Mouse (Mus musculus) kidney, adult 8-10 months (tissue): ENCODE results near the gene Mccc2.
A peak's percentile ranks its signal among the peaks of the same experiment; 100 is the strongest.

Experiments
- DNase-seq, 2 experiments: peaks; one replicate each; pipeline ENCODE4 v3.0.0; 2022

The Mccc2 gene

DNA sequence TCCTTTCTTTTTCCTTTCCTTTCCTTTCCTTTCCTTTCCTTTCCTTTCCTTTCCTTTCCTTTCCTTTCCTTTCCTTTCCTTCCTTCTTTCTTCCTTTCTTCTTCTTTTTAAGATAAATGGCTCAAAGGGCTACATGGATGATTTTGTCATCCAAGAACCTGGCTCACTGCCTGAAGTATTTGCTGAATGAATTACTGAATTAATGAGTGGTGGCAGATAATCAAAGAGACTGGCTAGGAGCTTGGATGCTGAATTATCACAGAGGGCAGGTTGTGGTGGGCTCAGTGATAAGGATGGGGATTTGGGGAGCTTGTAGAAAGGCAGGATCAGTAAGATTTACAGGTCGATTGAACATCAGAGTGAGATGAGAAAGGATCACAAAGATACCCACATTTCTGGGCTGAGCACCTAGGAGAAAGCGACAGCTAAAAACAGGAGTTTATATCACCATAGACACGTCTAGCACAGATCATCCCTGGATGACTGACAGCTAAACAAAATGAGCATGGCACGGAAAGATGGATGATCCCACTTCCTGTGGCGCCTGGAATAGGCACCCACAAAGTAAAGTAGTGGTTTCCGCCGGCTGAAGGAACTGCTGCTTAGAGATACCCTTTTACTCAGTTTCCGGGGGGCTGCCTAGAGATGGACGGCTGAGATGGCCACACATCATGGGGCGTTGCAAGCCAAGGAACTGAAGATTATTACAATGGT lies 76.7 kb downstream of the Mccc2 start:
- no peak for DNase-seq

- no peak for DNase-seq
Observed at GRCm38 (mm10) chr13:99937741-99938140, 77.7 kb downstream of the Mccc2 start.

DNA sequence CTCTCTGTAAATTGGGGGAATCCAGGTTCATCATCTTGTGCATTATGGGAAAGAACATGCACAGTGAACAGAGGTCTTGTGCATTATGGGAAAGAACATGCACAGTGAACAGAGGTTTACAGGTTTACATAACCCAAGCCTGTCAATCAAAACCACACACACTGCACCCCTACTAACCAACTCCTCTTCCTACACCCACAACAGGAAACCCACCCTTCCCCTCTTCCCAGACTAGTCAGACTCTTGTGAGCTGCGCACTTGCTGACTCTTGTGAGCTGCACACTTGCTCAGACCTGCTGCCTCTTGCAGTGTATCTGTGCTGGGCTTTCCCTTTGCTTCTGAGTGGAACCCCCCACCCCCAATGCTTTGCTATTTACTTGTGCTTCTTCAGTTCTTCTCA lies 83.0 kb downstream of the Mccc2 start:
- no peak for DNase-seq

DNA sequence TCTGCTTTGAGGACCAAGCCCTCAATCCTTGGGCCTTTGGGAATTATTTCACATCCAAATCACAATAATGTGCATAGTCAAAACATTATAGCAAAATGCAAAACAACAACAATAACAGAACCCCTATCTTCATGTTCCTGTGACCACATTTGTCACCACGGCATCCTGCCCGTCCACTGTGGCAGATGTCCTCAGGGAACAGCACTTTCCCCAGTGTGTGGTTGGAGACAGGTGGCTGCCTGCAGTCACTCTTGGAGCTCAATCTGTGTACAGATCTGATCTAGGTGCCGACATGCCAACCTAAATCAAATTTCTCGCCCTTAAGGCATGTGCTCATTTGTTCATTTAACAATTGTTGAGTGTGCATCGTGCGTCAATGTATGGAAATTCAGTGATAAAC lies 83.9 kb downstream of the Mccc2 start:
- no peak for DNase-seq

GRCm38 (mm10) chr13:99926249-99926648 lies 89.2 kb downstream of the Mccc2 start:
- no peak for DNase-seq

DNA sequence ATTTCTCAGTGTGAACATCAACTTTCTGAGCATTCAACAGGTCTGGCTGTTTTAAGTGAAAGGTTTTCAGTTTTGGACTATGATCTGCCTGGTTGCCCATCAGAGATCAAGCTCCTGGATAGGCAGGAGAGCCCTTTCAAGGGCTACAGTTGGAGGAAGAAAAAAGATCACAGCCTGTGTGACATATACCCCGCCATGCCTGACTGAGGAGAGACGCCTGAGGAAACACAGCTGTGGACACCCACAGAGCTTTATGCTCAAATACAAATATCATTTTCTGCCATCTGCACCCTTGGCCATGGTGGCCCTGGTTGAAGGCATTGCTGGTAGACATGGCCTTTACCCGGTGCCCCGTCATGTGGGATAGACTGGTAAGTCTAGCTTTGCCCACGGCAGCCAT lies 99.8 kb downstream of the Mccc2 start:
- no peak for DNase-seq

- no peak for DNase-seq
Observed at GRCm38 (mm10) chr13:99900965-99901364, 114.5 kb downstream of the Mccc2 start, which contains the start of gene Cartpt. Gene Cartpt, minus strand, starts transcription at chr13:99901091.

GRCm38 (mm10) chr13:99900557-99900892 lies 114.9 kb downstream of the Mccc2 start:
- peak in 1 of 2 experiments; percentile 40 for DNase-seq

GRCm38 (mm10) chr13:99899670-99900556 lies 115.5 kb downstream of the Mccc2 start:
- DNase-seq = no peak

- DNase-seq = no peak
Observed at GRCm38 (mm10) chr13:99898816-99899215, 116.6 kb downstream of the Mccc2 start.
